Mouse (Mus musculus) lung, adult 2 months (tissue): Measurements from ENCODE around the gene Vmn2r95. TPM values are rescaled to one million over a fixed set of nuclear protein-coding genes. Genes with fewer than 3 reads are reported as not detected.
"Not testable (repeated sequence)": the region's sequence is repeated elsewhere in the genome, so short reads cannot be mapped to it uniquely, and the experiment has no call there.

Source experiments
- DNase-seq: peaks from one replicate; pipeline ENCODE4 v3.0.0; 2022
- H3K4me1 ChIP-seq: fragments of 200-500 bp; 2 replicates; pipeline ENCODE4 v1.6.1; 2011; ENCODE audit warnings: low read length; ENCODE audit not compliant: control insufficient read depth, insufficient read depth
- H3K4me3 ChIP-seq: fragments of 200-500 bp; replicated peaks from 2 replicates; pipeline ENCODE3; 2011; ENCODE audit warnings: low read depth, mild to moderate bottlenecking, control low read depth, low read length; ENCODE audit errors: extremely low read depth
- CTCF ChIP-seq: fragments of 200-500 bp; IDR thresholded peaks from 2 replicates; pipeline ENCODE4 v1.5.1; 2011; ENCODE audit warnings: mild to moderate bottlenecking, low read length, control low read depth; ENCODE audit not compliant: insufficient read depth
- POLR2A ChIP-seq: fragments of 200-500 bp; IDR thresholded peaks from 2 replicates; pipeline ENCODE4 v1.6.1; 2011; ENCODE audit warnings: low read depth, mild to moderate bottlenecking, control low read depth, low read length, borderline replicate concordance; ENCODE audit errors: extremely low read depth
- WGBS: fragments of 180-500 bp; shearing (Covaris S2); methylation state at CpG from one replicate; pipeline ENCODE4 v1.1.7; 2018; 5-methylcytosine and 5-hydroxymethylcytosine counted together
- polyA plus RNA-seq: library from polyadenylated mRNA; depleted of rRNA; stranded (reverse); fragments of >200 nt; gene quantifications from 2 replicates; pipeline ENCODE4 v1.2.3, GENCODE M21; 2012; rRNA removed

The Vmn2r95 gene
- not detected in 2 replicates for polyA plus RNA-seq

- Histone ChIP-seq H3K4me1 (no peaks in the 10 kb centered on the region), H3K4me3 (no peak within 1 kb of the TSS)
- TF ChIP-seq POLR2A (no peak), CTCF (no peak)
- 12% methylated on average over 1 of the region's 1 CpGs for WGBS
- no peak for DNase-seq
Measured at GRCm38 (mm10) chr17:18423778-18424177, at the start of gene Vmn2r95. Gene Vmn2r95 (plus strand): TSS chr17:18424078.

GRCm38 (mm10) chr17:18455619-18456140 lies 31.8 kb downstream of the Vmn2r95 start:
- TF ChIP-seq CTCF (no peak), POLR2A (no peak)
- no peak for DNase-seq
- no peaks in the 10 kb centered on the region for H3K4me1 ChIP-seq
- 69% methylated on average over 3 of the region's 3 CpGs for WGBS
- H3K4me3 ChIP-seq: no peak overlapping the region

GRCm38 (mm10) chr17:18458126-18458634 lies 34.3 kb downstream of the Vmn2r95 start:
- DNase-seq: not testable (repeated sequence)
- 84% methylated on average over 3 of the region's 3 CpGs for WGBS

GRCm38 (mm10) chr17:18462695-18463094 lies 38.8 kb downstream of the Vmn2r95 start:
- Histone ChIP-seq H3K4me1 (no peaks in the 10 kb centered on the region), H3K4me3 (no peak overlapping the region)
- TF ChIP-seq CTCF (no peak), POLR2A (no peak)
- no peak for DNase-seq

More at GRCm38 (mm10) chr17:18458126-18458634, 34.3 kb downstream of the Vmn2r95 start:
- H3K4me1 ChIP-seq, H3K4me3 ChIP-seq: not testable (repeated sequence)

- H3K4me3 ChIP-seq: no peak overlapping the region
- WGBS: 42% methylated on average over 1 of the region's 1 CpGs
- H3K4me1 ChIP-seq: no peaks in the 10 kb centered on the region
- no peak for DNase-seq
- TF ChIP-seq CTCF: no peak
- no peak for TF ChIP-seq POLR2A
Measured at GRCm38 (mm10) chr17:18479885-18480284, 56.0 kb downstream of the Vmn2r95 start.

Other genes with a start within 250 kb of the Vmn2r95 start
- gene Vmn2r94, start 146.3 kb upstream of the Vmn2r95 start, polyA plus RNA-seq: not detected in 2 replicates
- gene Vmn2r93, start 126.0 kb upstream of the Vmn2r95 start, polyA plus RNA-seq: not detected in 2 replicates
- gene Vmn2r96, start 149.1 kb downstream of the Vmn2r95 start, polyA plus RNA-seq: not detected in 2 replicates